Mouse (Mus musculus) erythroid progenitor cell, adult 5-6 weeks (primary cell): ENCODE measurements around the gene Gsn. TPM values are rescaled to one million over a fixed set of nuclear protein-coding genes. Genes with fewer than 3 reads are reported as not detected.
A peak's percentile ranks its signal among the peaks of the same experiment; 100 is the strongest.

Experiments
- ATAC-seq: replicated peaks from 2 replicates; pipeline ENCODE4 v1.8.0; 2016; ENCODE audit warnings: moderate number of reproducible peaks, mild to moderate bottlenecking, moderate TSS enrichment, inconsistent platforms; ENCODE audit not compliant: poor library complexity, low FRiP score, severe bottlenecking
- total RNA-seq, 2 experiments: library from RNA; stranded (forward) in 1 of 2; stranded (reverse) in 1 of 2; fragments of 150-400 nt in 1 of 2; fragments of 186-747, 209-891 nt in 1 of 2; gene quantifications; 2 replicates each; pipeline versions ENCODE4 v1.2.3 to v1.2.4; 2015 to 2017; ENCODE audit warnings: low replicate concordance in 2 of 2

Gsn gene
- total RNA-seq, 2 experiments from 2014 or later: 5.9 to 6.7 TPM

DNA sequence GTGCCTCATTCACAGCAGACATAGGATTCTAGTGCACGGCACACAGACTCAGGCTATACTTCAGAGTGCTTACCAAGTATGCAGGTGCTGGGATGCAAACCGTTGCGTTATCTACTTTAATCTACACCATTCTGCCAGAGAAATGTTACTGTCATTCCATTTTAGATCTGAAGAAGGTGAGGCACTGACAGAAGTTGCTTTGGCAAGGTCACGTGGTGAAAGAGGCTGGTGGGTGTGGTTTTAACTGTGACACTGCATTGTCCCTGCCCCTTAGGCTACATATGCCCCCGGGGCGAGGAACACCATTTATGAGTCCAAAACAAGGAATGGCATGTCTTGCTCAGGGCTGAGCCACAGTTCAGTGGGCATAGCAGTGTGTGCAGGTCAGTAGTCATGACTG is 16.7 kb downstream of the Gsn start:
- ATAC-seq: no peak

DNA sequence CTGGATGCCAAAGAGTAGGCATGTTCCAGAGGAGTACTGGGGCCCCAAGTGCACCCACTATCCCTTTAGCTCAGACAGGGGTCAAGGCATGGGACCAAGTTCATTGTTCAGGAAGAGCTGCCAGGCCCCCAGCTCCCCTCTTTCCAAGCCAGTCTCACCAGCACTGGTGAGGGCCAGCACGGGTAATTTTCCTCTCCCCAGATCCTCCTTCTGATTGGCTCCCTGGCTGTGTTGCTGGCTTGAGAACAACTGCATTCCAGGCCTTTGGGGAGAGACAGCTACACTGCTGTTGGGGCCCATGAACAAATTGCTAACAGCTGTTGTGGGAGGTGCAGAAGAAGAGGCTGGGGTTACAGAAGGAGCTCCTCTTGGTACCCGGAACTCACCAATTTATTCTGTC is 17.4 kb downstream of the Gsn start:
- ATAC-seq: no peak

DNA sequence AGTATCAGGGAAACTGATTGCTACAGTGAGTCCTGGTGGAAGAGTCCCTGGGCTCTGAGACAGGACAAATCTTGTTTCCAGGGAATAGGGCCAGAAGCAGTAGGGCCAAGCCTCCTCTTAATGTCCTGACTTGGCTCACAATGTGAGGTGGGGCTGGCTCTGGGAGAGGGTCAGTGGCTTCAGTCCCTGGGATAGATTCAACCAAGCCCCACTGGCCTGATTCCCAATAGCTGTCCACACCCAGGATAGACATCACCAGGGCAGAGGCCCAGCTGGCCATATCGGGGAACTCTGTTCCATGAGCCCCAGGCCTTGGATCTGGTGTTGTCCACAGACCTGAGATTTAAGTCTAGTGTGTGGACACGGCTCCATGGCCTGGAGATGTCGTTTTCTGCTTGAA is 21.5 kb downstream of the Gsn start:
- no peak for ATAC-seq

DNA sequence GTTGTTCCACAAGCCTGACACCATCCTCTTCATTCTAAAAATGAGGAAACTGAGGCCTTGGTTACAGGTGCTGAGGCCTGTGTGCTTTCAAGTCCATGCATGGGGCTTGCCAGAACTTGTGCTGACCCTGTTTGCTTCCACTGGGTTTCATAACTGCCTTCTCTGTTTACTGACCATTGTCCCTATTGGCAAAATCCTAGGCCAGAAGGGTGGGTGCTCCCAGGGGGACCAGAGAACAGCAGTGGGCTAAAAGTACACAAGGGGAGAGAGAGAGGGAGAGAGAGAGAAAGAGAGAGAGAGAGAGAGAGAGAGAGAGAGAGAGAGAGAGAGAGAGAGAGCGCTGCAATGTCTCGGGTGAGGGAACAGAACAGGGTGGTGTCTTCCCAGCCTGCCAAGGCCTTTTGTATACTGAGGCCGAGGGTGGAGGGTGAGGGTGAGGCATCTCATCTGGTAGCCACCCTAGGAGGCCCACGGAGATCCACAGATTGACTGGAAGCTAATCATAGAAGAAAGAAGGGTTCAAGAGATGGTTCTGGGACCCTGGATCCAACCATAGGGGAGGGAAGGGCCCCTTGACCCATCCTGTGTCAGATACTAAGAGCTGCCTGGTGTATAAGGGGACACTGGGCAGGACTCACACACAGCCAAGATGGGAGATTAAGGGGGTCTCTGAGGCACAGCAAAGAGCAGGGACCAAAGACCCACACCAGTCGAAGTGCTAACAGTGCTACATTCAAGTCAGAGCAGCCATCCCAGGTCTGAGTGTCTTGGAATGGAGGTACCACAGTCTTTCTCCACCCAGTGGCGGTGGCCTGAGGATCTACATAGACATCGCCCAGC is 22.4 kb downstream of the Gsn start:
- ATAC-seq: no peak

DNA sequence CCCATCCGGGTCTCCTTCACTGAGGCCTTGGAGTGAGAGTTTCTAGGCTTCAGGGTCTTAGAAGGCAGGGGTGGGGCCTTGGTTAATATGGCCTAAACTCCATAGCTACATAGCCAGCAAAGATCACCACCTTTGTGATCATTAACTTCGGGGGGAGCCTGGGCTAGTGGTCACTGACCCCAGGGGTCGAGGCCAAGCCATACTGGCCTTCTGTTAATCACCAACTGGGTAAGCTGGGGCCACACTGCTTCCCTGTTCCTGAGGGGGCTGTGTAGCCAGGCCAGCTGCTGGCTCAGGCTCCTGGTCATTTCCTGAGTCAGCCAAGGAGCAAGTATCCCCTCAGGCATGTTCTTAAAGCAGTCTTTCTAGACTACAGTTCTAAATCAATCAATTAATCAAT is 23.8 kb downstream of the Gsn start:
- no peak for ATAC-seq

DNA sequence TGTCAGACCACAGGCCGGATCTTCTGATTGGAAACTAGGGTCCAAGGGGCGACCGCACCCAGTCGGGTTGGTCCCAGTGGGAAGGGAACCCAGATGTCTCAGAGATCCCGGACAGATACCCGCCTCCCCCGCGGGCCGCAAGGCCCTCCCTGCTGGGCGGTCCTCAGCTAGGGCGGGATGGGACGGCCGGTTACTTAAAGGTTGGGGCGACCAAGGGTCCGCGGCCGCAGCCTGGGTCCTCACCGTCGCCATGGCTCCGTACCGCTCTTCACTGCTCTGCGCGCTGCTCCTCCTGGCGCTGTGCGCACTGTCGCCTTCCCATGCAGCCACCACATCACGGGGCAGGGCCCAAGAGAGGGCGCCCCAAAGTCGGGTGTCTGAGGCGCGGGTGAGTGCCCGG is 26.0 kb downstream of the Gsn start:
- no peak for ATAC-seq

DNA sequence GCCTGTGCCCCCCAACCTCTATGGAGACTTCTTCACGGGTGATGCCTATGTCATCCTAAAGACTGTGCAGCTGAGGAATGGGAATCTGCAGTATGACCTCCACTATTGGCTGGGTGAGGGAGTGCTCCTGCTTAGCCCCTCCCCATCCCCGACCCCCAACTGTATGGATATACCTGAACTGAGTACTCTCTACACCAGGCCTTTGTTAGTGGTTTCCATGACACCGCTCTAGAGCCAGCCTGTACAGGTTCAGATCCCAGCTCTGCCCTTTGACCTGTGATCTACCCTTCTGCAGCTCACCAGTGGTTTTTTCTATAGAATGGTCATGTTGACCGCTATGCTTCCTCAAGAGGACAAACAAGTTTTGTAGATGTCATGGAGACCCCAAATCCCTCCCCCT is 27.8 kb downstream of the Gsn start:
- no peak for ATAC-seq

DNA sequence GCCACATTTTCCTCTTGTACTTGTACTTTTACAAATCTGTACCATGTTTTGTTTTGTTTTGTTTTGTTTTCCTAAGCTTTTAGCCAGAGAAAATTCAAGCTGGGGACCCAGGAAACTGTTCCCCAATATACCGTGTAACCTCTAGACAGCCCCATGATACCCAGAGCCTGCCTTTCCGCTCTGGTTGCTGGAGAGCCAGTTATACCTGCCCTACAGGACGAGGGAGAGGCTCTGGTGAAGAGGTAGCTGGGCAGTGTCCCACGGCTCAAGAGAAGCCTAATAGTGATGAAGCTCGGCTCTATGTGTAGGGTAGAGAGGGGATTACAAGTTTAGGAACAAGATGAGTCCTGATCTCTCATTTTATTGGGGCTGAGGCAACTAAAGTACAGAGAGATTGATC is 29.0 kb downstream of the Gsn start:
- no peak for ATAC-seq

DNA sequence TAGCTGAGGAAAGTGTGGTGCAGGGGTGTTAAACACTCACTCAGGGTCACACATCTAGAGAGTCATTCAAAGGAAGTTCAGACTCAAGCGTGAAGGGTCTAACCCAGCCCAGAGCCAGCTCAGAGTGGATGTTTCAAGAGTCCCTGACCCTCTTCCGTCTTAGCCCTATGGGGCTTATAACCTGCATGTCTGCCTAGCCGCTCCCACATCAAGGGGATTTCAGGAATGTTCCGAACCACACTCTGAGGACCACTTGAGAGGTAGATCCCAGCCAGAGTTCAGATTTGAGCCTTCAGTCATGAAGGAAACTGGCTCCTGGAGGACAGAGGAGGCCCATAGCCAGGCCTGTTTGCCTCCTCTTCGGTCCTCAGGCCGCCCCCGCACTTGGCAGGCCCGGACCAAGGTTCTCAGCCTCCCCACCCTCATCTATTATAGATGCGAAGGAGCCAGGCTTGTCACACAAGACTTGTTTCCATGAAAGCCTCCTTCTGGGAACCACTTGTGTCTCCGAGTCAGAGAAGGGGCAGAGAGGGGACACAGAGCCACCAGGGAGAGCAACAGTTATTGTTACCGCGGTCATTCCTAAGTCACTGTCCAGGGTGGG is 30.9 kb downstream of the Gsn start:
- no peak for ATAC-seq

DNA sequence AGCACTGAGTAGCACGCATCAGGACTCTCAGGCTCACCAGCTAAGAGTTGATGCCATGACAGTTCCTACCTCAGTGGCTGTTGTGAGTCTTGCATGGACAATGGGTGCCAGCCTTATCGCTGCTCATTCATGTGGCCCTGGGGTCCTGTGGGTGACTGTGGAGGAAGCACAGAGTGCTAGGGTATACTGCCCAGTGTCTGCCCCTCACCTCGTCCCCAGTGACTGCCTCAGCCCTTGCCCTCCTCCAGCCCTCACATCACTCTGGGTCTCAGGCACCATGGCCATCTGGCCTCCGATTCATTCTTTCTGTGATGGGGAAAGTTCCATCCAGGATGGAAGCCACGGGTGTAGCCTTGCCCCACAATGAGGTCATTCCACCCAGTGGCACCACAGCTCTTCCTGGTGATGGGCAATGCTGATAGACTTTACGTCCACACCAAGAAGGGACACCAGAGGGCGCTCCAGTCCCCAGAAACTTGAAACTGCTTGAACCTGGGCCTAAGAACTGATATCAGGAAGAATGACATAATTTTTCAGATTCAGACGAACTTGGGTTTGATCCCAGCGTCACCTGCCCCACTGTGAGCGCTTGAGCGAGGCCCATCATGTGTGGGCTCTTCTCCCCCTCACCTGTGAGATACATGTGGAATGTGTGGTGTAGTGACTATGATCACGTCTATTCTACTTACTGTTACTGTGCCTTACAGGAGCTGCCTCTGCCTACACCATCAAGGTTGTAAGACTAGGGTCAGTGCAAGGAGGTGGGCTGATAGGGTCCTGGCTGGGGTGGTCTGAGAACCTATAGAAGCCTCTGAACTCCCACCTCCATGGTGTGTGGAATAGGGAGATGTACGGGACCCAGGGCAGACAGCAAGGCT is 32.8 kb downstream of the Gsn start:
- peak; percentile 77 for ATAC-seq

DNA sequence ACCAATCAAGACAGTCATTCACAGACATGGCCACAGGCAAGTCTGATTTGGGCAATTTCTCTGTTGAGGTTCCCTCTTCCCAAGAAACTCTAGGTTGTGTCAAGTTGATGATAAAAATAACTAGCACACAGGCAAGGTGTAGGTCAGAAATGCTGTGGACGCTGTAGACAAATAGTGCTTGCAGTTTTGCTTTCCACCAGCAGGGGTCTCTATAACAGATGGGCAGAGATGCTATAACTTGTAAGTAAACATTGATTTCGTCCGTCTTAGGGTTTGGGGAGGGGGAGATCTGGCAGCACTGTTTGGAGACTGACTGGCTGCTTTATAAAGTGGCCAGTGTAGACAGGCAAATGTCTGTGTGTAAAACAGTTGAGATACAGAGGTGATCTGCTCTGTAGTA is 35.7 kb downstream of the Gsn start:
- peak; percentile 62 for ATAC-seq

DNA sequence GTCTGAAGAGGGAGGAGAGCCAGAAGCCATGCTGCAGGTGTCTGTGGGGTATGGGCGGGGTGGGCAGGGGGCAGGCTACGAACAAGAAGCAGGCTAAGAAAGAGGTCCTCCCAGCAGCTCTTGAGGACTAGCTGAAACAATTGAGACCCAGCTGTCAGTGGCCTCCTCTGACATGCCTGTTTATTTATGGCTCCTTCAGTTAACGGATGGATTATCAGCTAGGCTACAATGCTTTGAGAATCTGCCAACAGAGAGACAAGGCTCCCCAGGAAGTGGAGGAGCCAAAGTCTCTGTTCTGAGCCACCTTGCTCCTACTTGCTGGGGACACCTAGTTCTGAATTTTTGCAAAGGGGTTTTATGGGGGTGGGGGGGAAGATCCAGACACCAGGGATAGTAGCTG is 36.5 kb downstream of the Gsn start:
- ATAC-seq: no peak

DNA sequence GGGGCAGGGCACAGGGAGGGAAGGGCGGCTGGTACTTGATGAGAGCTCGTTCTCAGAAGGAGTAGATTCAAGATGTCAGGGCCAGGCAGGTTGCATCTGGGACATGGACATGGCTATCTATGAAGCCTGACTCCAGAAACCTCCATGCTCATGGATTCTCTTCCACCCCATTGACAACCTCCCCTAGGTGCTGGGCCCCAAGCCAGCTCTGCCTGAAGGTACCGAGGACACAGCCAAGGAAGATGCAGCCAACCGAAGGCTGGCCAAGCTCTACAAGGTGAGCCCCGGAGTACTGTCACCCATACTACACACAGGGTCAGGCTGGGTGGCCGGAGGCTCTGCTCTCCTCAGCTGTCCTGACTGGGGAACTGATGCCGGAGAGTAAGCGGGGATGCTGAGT is 37.1 kb downstream of the Gsn start:
- no peak for ATAC-seq

DNA sequence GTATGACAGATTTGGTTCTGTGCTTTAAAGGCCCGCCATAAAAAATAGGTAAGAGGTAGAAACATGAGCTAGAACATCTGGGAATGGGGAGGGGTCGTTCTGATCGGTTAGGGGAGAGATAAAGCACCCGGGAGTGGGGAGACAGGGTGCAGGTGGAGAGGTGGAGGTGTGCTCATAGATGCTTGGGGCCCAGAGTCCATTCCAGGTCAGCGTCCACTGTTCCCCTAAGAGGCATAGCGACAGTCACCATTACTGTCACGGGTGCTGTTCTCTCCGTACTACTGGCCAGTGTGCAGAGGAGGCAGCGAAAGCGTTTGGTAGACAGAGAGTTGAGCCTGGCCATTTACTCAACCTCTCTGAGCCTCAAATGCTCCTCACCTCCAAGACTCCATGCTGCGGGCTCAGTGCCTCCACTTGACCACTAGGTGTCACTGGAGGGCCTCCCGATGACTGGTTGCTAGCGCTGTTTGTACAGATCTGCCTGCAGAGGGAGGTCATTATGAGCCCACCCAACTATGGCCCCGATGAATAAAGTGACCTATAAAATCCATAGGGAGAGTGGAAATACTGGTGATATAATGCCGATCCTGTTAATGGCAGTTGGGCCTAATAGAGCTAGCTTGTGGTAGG is 41.6 kb downstream of the Gsn start:
- peak; percentile 87 for ATAC-seq

DNA sequence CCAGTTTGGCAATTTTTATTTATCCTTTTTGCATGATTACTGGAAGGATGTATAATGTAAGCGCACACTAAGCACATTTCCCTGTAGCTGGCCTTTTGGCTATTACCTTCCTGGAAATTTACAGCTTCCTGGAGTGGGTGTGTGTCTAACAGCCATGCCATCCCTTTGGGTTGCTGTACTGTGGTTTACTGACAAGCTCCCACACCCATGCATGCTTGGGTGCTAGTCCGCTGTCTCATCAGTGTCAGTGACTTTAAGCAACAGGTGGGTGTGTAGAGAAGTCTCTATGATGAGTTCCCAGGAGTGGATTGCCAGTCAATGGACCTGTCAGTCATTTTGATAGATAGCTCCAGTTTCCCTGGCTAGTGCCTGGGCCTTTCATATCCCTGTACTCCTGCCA is 43.3 kb downstream of the Gsn start:
- ATAC-seq: 0 out of 2 replicates have a peak, but pooled peaks have one; percentile 15

DNA sequence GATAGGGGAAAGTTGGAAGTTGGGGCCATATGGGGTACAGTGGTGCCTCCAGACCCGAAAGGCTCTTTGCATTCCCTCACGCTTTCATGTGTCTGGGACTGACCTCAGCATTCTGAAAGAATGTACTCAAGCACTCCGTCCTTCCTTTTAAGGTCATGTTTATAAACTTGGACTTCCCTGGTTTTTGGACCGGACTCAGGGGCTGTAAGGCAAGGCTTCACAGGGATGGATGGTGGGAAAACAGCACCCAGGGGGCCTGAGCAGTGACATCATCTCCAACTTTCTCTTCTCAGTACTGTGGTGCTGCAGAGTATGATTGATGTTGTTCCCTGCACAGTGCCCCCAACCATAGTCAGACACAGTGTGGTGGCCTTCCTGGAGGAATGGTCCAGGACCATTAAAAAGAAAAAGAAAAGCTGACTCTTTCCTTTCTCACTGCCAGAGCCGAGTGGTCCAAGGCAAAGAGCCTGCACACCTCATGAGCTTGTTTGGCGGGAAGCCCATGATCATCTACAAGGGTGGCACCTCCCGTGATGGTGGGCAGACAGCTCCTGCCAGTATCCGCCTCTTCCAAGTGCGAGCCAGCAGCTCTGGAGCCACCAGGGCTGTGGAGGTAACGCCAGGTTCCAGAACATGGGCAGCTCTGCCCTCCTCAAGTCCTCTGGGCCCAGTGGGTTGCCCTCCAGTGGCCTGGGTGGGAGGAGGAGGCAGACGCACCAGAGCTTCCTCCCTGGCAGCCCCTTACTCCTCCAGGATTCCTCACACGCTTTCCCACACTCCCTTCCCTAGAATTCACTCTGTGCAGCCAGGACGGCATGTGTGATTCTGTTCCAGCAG is 46.1 kb downstream of the Gsn start:
- ATAC-seq: no peak

DNA sequence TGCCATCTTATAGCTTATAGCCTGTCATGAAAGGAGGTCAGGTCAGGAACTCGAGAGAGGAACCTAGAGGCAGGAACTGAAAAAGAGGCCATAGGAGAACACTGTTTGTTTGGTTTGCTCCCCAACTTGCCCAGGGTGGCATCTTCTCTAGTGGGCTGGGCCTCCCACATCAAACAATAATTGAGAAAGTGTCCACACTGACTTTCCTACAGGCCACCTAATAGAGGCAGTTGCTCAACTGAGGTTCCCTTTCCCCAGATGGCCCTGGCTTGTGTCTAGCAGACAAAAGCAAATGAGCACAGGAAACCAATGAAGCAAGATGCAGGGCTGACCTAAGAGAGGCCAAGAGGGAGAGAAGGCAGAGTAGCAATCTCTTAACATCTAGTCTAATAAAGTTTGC is 52.0 kb downstream of the Gsn start:
- ATAC-seq: no peak

DNA sequence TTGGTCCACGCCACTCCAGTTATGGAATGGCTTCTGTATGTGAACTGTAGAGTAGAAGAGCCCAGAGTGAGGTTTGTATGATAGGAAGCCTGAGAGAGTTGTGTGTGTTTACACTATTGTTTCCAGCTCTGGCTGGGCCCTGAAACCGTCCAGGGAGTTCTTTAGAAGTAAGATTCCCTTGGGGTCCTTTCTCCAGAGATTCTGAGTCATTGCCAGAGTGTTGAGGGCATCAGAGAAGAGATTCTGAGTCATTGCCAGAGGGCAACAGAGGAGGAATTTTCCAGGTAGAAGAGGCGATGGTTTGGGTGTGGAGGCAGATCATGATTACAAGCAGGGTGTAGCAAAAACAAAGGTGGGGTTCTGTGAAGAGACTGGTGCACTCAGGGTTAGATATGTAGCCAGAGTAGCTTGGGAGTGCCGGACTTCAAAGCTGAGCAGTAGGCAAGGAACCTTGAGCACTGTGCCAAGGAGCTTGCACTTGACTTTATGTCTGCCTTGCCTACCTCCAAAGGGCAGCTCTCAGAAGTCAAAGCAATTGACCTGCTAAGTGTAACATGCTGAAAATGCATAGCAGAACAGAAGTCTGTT is 53.8 kb downstream of the Gsn start:
- no peak for ATAC-seq

DNA sequence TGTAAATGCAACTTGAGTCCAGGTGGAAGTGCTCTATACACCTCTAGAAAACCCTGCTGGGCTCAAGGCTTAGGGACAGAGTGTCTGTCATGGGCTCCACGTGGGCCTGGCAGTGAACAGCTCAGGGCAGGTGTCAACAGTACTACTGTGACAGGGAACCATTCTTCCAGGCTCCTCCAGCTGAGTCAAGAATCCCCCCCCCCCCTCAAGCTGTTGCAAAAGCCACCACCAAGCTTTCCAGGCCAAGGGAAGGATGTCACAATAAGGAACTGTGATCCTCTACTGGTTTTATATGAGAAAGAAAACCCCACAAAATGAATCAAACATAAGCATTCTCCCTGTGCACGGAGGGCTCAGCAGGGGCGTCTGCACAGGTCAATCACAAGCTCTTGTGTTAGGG is 58.1 kb downstream of the Gsn start:
- ATAC-seq: no peak
